Mouse (Mus musculus) forebrain, embryonic 13.5 days (tissue): ENCODE measurements at regions not wholly inside any gene's neighbourhood (a gene's known extent, or its start where the extent isn't known, plus 50 kb on each side); places are given as distances from the start of the nearest gene placed in this dataset.

Source experiments
- ATAC-seq: fragments of 200-750 bp; cut with Nextera tagmentation; 2 replicates; pipeline ENCODE4 v1.8.0; 2017
- H3K27ac ChIP-seq: fragments of 300-500 bp; sonication (generic); 2 replicates; pipeline ENCODE4 v1.5.1; 2015; ENCODE audit warnings: inconsistent platforms, mild to moderate bottlenecking, moderate library complexity
- H3K27me3 ChIP-seq: fragments of 300-500 bp; sonication (generic); 2 replicates; pipeline ENCODE4 v1.6.1; 2015; ENCODE audit warnings: mild to moderate bottlenecking, inconsistent platforms
- H3K36me3 ChIP-seq: fragments of 300-500 bp; sonication (generic); 2 replicates; pipeline ENCODE4 v1.6.1; 2015; ENCODE audit warnings: mild to moderate bottlenecking, inconsistent platforms; ENCODE audit not compliant: poor library complexity, severe bottlenecking
- H3K4me1 ChIP-seq: fragments of 300-500 bp; sonication (generic); 2 replicates; pipeline ENCODE4 v1.6.1; 2015; ENCODE audit warnings: inconsistent platforms
- H3K4me2 ChIP-seq: fragments of 300-500 bp; sonication (generic); 2 replicates; pipeline ENCODE4 v1.6.1; 2015; ENCODE audit warnings: inconsistent platforms, mild to moderate bottlenecking, moderate library complexity
- H3K4me3 ChIP-seq: fragments of 300-500 bp; sonication (generic); 2 replicates; pipeline ENCODE4 v1.5.1; 2015; ENCODE audit warnings: mild to moderate bottlenecking, inconsistent platforms
- H3K9ac ChIP-seq: fragments of 300-500 bp; sonication (generic); 2 replicates; pipeline ENCODE4 v1.6.1; 2015; ENCODE audit warnings: mild to moderate bottlenecking, inconsistent platforms
- H3K9me3 ChIP-seq: fragments of 300-500 bp; sonication (generic); replicated peaks from 2 replicates; pipeline ENCODE4 v1.6.1; 2016; ENCODE audit warnings: inconsistent platforms
- WGBS: fragments of 180-500 bp; shearing (Covaris S2); methylation state at CpG from one replicate; pipeline ENCODE4 v1.1.7; 2015; 5-methylcytosine and 5-hydroxymethylcytosine counted together

GRCm38 (mm10) chr2:48519838-48520404 lies 294.0 kb upstream of the Acvr2a start:
- no peak for ATAC-seq
- no peak overlapping the region for H3K27ac ChIP-seq
- WGBS: 79% methylated on average over 5 of the region's 5 CpGs

GRCm38 (mm10) chr2:48520535-48520971 lies 293.4 kb upstream of the Acvr2a start:
- Histone ChIP-seq H3K4me3 (no peak overlapping the region), H3K9me3 (no peaks in the 10 kb centered on the region), H3K4me2 (no peak overlapping the region), H3K9ac (no peak overlapping the region), H3K36me3 (no peaks in the 10 kb centered on the region), H3K27ac (no peak overlapping the region), H3K27me3 (no peaks in the 10 kb centered on the region), H3K4me1 (no peaks in the 10 kb centered on the region)
- no peak for ATAC-seq
- WGBS: 69% methylated on average over 2 of the region's 2 CpGs

More at GRCm38 (mm10) chr2:48519838-48520404, 294.0 kb upstream of the Acvr2a start:
- Histone ChIP-seq H3K4me2 (no peak overlapping the region), H3K4me1 (no peaks in the 10 kb centered on the region), H3K9ac (no peak overlapping the region), H3K4me3 (no peak overlapping the region), H3K9me3 (no peaks in the 10 kb centered on the region), H3K27me3 (no peaks in the 10 kb centered on the region), H3K36me3 (no peaks in the 10 kb centered on the region)

- H3K27ac ChIP-seq: no peak overlapping the region
- WGBS: 54% methylated on average over 2 of the region's 2 CpGs
Observed at GRCm38 (mm10) chr2:48535453-48535852, 278.5 kb upstream of the Acvr2a start.

GRCm38 (mm10) chr2:48536930-48537329 lies 277.0 kb upstream of the Acvr2a start:
- 83% methylated on average over 4 of the region's 4 CpGs for WGBS

More at GRCm38 (mm10) chr2:48535453-48535852, 278.5 kb upstream of the Acvr2a start:
- Histone ChIP-seq H3K36me3 (no peaks in the 10 kb centered on the region), H3K27me3 (no peaks in the 10 kb centered on the region), H3K4me3 (no peak overlapping the region), H3K9ac (no peak overlapping the region), H3K9me3 (no peaks in the 10 kb centered on the region), H3K4me1 (peaks cover 19% of the 10 kb centered on the region), H3K4me2 (no peak overlapping the region)
- no peak for ATAC-seq

GRCm38 (mm10) chr2:48538668-48539341 lies 275.1 kb upstream of the Acvr2a start:
- H3K27me3 ChIP-seq: no peaks in the 10 kb centered on the region
- peak overlapping the region; percentile 56 for H3K9ac ChIP-seq
- peak overlapping the region; percentile 58 for H3K4me2 ChIP-seq
- H3K9me3 ChIP-seq: no peaks in the 10 kb centered on the region
- peak overlapping the region; percentile 21 for H3K4me3 ChIP-seq
- peaks cover 19% of the 10 kb centered on the region for H3K4me1 ChIP-seq
- H3K36me3 ChIP-seq: no peaks in the 10 kb centered on the region
- peak; percentile 96 for ATAC-seq
- WGBS: 1% methylated on average over 13 of the region's 13 CpGs
- peak overlapping the region; percentile 91 for H3K27ac ChIP-seq

More at GRCm38 (mm10) chr2:48536930-48537329, 277.0 kb upstream of the Acvr2a start:
- Histone ChIP-seq H3K27ac (no peak overlapping the region), H3K4me1 (peaks cover 19% of the 10 kb centered on the region), H3K4me3 (no peak overlapping the region), H3K36me3 (no peaks in the 10 kb centered on the region), H3K9me3 (no peaks in the 10 kb centered on the region), H3K27me3 (no peaks in the 10 kb centered on the region), H3K4me2 (no peak overlapping the region), H3K9ac (no peak overlapping the region)
- ATAC-seq: no peak

GRCm38 (mm10) chr2:48539465-48540055 lies 274.3 kb upstream of the Acvr2a start:
- WGBS: 67% methylated on average over 4 of the region's 4 CpGs

GRCm38 (mm10) chr2:48544377-48544776 lies 269.5 kb upstream of the Acvr2a start:
- 91% methylated on average over 4 of the region's 4 CpGs for WGBS
- Histone ChIP-seq H3K9ac (no peak overlapping the region), H3K4me1 (peaks cover 8% of the 10 kb centered on the region), H3K4me3 (no peak overlapping the region), H3K4me2 (no peak overlapping the region), H3K9me3 (no peaks in the 10 kb centered on the region), H3K27me3 (no peaks in the 10 kb centered on the region), H3K36me3 (no peaks in the 10 kb centered on the region), H3K27ac (no peak overlapping the region)
- ATAC-seq: no peak

More at GRCm38 (mm10) chr2:48539465-48540055, 274.3 kb upstream of the Acvr2a start:
- no peaks in the 10 kb centered on the region for H3K9me3 ChIP-seq
- no peak overlapping the region for H3K4me3 ChIP-seq
- peak overlapping the region; percentile 58 for H3K4me2 ChIP-seq
- H3K9ac ChIP-seq: no peak overlapping the region
- peak overlapping the region; percentile 91 for H3K27ac ChIP-seq
- H3K36me3 ChIP-seq: no peaks in the 10 kb centered on the region
- ATAC-seq: peak; percentile 7; the same call in 1 of the 2 replicates
- H3K4me1 ChIP-seq: peaks cover 19% of the 10 kb centered on the region
- H3K27me3 ChIP-seq: no peaks in the 10 kb centered on the region

- H3K9me3 ChIP-seq: no peaks in the 10 kb centered on the region
- H3K27ac ChIP-seq: no peak overlapping the region
- H3K4me2 ChIP-seq: no peak overlapping the region
- no peak overlapping the region for H3K4me3 ChIP-seq
- peaks cover under 1% of the 10 kb centered on the region for H3K4me1 ChIP-seq
- H3K36me3 ChIP-seq: no peaks in the 10 kb centered on the region
- no peak for ATAC-seq
- no peak overlapping the region for H3K9ac ChIP-seq
- no peaks in the 10 kb centered on the region for H3K27me3 ChIP-seq
- WGBS: 63% methylated on average over 4 of the region's 4 CpGs
Observed at GRCm38 (mm10) chr2:48545072-48545471, 268.8 kb upstream of the Acvr2a start.

- no peak overlapping the region for H3K4me2 ChIP-seq
- no peak for ATAC-seq
- 53% methylated on average over 4 of the region's 4 CpGs for WGBS
- no peak overlapping the region for H3K4me3 ChIP-seq
- no peaks in the 10 kb centered on the region for H3K36me3 ChIP-seq
- no peaks in the 10 kb centered on the region for H3K4me1 ChIP-seq
- no peaks in the 10 kb centered on the region for H3K9me3 ChIP-seq
- no peak overlapping the region for H3K27ac ChIP-seq
- no peaks in the 10 kb centered on the region for H3K27me3 ChIP-seq
- H3K9ac ChIP-seq: no peak overlapping the region
Observed at GRCm38 (mm10) chr2:48545679-48546078, 268.2 kb upstream of the Acvr2a start.

GRCm38 (mm10) chr2:48546194-48546593 lies 267.7 kb upstream of the Acvr2a start:
- H3K4me2 ChIP-seq: no peak overlapping the region
- no peaks in the 10 kb centered on the region for H3K4me1 ChIP-seq
- H3K4me3 ChIP-seq: no peak overlapping the region
- H3K27me3 ChIP-seq: no peaks in the 10 kb centered on the region
- 91% methylated on average over 4 of the region's 4 CpGs for WGBS
- no peaks in the 10 kb centered on the region for H3K36me3 ChIP-seq
- no peak for ATAC-seq
- no peak overlapping the region for H3K27ac ChIP-seq
- H3K9ac ChIP-seq: no peak overlapping the region
- no peaks in the 10 kb centered on the region for H3K9me3 ChIP-seq

- ATAC-seq: no peak
- H3K4me3 ChIP-seq: no peak overlapping the region
- no peaks in the 10 kb centered on the region for H3K9me3 ChIP-seq
- no peaks in the 10 kb centered on the region for H3K27me3 ChIP-seq
- no peak overlapping the region for H3K27ac ChIP-seq
- no peak overlapping the region for H3K4me2 ChIP-seq
- H3K36me3 ChIP-seq: no peaks in the 10 kb centered on the region
- H3K4me1 ChIP-seq: no peaks in the 10 kb centered on the region
- 79% methylated on average over 3 of the region's 3 CpGs for WGBS
- no peak overlapping the region for H3K9ac ChIP-seq
Observed at GRCm38 (mm10) chr2:48556600-48556999, 257.3 kb upstream of the Acvr2a start.

GRCm38 (mm10) chr2:48557123-48557522 lies 256.8 kb upstream of the Acvr2a start:
- Histone ChIP-seq H3K27me3 (no peaks in the 10 kb centered on the region), H3K4me3 (no peak overlapping the region), H3K4me2 (no peak overlapping the region), H3K9me3 (no peaks in the 10 kb centered on the region), H3K9ac (no peak overlapping the region), H3K4me1 (no peaks in the 10 kb centered on the region), H3K27ac (no peak overlapping the region), H3K36me3 (no peaks in the 10 kb centered on the region)
- ATAC-seq: no peak
